Mouse (Mus musculus) lung, postnatal 4 days (tissue): ENCODE measurements at regions not wholly inside any gene's neighbourhood (a gene's known extent, or its start where the extent isn't known, plus 50 kb on each side); places are given as distances from the start of the nearest gene placed in this dataset.

Experiments used
- DNase-seq, 2 experiments: peaks; one replicate each; pipeline ENCODE4 v3.0.0; 2021

GRCm38 (mm10) chr6:71012436-71012822, 56.1 kb downstream of the Foxi3 start:
- DNase-seq: no peak

- peak; percentile 35 to 46 for DNase-seq
Observed at GRCm38 (mm10) chr6:71012823-71013461, 56.6 kb downstream of the Foxi3 start.

GRCm38 (mm10) chr6:71016388-71016787, 60.1 kb downstream of the Foxi3 start:
- no peak for DNase-seq

- no peak for DNase-seq
Observed at GRCm38 (mm10) chr6:71021353-71021752, 65.0 kb downstream of the Foxi3 start.

- no peak for DNase-seq
Observed at GRCm38 (mm10) chr6:71025472-71025871, 69.1 kb downstream of the Foxi3 start.

GRCm38 (mm10) chr6:71029663-71030062, 73.3 kb downstream of the Foxi3 start:
- no peak for DNase-seq

- DNase-seq: peak in 1 of 2 experiments; percentile 12
Observed at GRCm38 (mm10) chr6:71030541-71030940, 74.2 kb downstream of the Foxi3 start.

- DNase-seq: no peak
Observed at GRCm38 (mm10) chr6:71044241-71044640, 87.9 kb downstream of the Foxi3 start.

GRCm38 (mm10) chr6:71045261-71045660, 88.9 kb downstream of the Foxi3 start:
- DNase-seq: no peak

GRCm38 (mm10) chr6:71048199-71049094, 92.1 kb downstream of the Foxi3 start:
- DNase-seq: peak; percentile 28 to 40

- no peak for DNase-seq
Observed at GRCm38 (mm10) chr6:71050248-71050647, 93.9 kb downstream of the Foxi3 start.

GRCm38 (mm10) chr6:71050754-71051213, 93.5 kb downstream of the Thnsl2 start:
- no peak for DNase-seq

- DNase-seq: no peak
Observed at GRCm38 (mm10) chr6:71057209-71057858, 86.9 kb downstream of the Thnsl2 start.

GRCm38 (mm10) chr6:71060116-71060515, 84.1 kb downstream of the Thnsl2 start:
- peak in 1 of 2 experiments; percentile 31 for DNase-seq

GRCm38 (mm10) chr6:71062980-71063379, 81.3 kb downstream of the Thnsl2 start:
- DNase-seq: no peak

- no peak for DNase-seq
Observed at GRCm38 (mm10) chr6:71065428-71065827, 78.8 kb downstream of the Thnsl2 start.

GRCm38 (mm10) chr6:71069229-71069628, 75.0 kb downstream of the Thnsl2 start:
- no peak for DNase-seq

GRCm38 (mm10) chr6:71074789-71075191, 69.4 kb downstream of the Thnsl2 start:
- no peak for DNase-seq
